Mouse (Mus musculus) heart, postnatal 0 days (tissue): ENCODE results near the gene Ins2.

Experiments used
- CTCF ChIP-seq: IDR thresholded peaks from 2 replicates; pipeline ENCODE4 v1.5.1; 2016; ENCODE audit warnings: antibody characterized with exemption, control low read depth, low read depth
- EP300 ChIP-seq: IDR thresholded peaks from 2 replicates; pipeline ENCODE4 v1.6.1; 2016; ENCODE audit warnings: antibody characterized with exemption, low read depth

DNA sequence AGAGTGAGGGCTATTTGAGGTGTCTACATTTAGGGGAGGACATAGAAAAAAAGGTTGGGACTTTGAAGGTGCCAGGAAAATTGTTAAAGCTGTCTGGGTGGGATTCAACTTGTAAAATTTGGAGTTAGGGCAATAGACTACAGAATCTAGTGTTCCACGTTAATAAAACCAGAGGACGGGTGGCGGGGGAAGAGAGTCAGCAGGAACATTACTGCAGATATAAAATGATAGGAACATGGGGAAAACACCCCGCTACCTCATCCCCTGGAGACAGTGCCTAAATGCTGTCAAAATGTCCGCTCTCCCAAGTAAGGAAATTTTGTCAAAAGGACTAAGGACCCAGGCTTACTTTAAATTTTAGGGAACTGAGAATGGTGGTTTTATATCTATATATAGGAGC, 80.0 kb downstream of the Ins2 start:
- TF ChIP-seq CTCF: no peak
- TF ChIP-seq EP300: no peak
